Mouse (Mus musculus): Measurements from ENCODE around the gene Park7. TPM values are rescaled to one million over a fixed set of nuclear protein-coding genes. Genes with fewer than 3 reads are reported as not detected.

Gene Park7
- total RNA-seq, 4 experiments from 2014 or later = 239 to 338 (median 269) TPM

DNA sequence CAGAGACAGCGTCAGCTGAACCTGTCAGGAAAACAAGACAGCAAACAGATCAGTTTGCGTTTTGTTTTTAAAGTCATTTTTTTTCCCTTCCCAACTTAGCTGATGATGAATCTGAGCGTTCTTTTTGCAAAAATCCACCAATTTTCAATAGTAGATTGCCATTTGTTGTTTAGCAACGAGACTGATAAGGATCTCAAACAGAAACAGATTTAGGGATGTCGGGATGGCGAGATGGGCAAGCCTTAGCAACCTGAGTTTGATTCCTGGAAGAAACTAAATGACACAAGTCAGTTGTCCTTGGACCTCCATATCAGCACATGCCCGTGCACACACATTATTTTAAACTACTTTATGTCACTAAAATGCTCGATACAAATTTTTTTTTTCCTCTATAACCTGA is 41.6 kb downstream of the Park7 start:
- no peak for DNase-seq

DNA sequence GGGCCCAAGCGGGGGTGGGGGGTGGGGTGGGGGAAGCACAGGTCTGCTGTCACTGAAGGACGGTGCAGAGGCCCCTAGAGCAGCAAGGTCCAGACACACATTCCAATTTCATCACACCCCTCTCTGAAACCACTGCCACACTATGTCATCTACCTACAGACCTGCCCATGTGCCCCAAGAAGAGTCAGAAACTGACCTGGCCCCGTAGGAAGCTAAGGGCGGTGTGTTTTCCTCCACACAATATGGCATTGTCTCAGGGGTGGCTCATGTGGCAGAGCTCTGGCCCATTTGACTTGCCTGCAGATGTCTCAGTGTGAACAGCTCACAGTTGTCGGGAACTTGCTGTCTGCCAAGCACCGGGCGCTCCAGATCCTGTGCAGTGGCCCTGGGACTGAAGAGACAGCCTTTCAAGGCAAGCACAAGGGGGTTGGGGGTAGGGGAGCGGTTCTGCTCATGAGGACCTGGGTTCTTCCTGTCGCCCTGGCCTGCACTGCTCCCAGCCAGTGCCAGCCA is 42.0 kb downstream of the Park7 start:
- DNase-seq = peak; percentile 53

DNA sequence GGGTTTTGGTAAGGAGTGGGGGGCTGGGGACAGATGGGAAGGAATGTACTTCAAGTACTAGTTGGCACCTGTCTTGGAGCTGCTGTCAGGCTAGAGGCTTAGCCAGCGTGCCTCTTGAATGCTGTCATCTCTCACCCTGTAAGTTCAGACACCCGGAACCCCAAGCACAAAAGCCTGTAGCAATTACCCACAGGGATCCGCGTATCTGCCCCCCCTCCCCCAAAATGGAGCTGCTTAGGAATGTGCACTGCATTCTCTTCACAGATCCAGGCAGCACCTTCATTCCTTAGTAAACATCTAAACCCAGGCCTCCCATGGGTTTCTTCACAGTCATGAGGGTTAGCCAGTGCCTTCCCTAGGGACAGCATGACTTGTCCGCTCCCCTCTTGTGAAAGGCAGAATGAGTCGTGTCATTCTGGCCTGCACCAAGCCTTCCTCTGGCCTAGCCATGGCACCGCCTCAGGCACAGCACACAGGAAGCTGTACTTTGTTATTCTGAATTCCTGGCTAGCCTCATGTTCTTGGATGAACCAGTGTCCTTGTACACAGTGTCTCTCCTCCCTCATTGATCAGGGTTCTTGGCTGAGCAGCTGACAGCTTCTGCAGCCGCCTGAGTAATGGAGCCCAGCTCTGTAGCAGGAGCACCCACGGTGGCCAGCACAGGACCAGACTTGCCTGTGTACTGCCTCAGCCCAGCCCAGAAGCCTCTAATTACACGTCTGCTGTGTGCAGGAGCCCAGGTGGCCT is 42.7 kb downstream of the Park7 start:
- peak; percentile 83 for DNase-seq

DNA sequence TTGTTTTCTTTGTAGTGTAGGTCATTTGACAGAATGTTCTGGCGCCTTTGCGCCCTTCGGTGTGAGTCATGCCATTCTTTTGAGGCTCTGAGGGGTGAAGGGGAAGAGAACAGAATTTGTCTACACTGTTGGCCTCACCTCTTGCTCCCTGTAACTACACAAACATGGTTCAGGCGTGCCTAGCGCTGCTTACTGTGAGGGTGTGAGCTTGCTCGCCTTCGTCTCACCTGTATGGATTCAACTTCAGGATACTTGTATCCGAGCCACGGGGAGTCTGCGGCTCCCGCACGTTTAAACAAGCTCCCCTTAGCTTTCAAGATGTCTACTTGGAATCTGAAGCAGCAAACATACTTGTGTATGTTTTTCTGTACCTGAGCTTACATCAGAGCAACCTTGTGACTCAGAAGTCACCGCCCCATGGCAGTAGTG is 43.3 kb downstream of the Park7 start:
- peak; percentile 20 for DNase-seq

DNA sequence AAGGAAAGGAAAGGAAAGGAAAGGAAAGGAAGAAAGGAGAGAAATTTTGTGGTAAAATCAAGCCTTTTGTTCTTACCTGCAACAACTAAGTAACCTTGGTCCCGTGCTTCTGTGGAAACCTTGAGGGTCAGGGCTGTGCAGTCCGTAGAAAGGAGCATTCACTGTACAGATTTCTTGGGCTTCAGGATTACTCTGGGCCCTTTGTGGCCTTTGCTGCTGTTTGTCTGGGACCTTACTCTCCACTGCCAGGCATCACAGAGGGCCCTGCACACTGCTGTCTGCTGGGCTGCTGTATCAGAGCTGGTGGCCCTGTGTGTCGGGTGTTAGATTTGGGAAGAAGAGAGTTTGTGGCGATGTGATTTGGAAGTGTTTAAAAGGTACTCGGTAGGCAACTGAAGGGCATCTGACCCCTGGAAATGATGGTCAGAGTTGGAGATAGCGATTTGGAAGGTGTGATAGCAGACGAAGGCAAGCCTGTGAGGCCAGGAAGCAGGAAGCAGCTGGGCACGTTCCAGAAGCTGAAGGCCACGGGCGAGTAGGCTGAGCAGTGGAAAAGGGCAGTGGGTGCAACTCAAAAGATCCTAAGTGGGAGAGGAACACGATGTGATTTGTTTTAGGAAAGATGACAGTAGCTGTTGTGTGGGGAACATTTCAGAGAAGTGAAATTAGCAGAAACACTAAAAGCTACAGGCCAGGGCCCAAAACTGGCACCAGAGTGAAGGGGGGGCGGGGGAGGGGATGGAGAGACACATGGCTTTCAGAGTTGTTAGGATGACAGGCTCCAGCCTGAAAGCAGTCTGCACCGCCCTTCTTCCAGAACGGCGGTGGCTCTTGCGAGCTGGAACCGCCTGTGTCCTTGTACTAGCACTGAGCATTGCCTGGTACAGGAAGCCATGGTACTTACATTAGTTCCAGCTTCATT is 44.7 kb downstream of the Park7 start:
- peak; percentile 63 for DNase-seq

DNA sequence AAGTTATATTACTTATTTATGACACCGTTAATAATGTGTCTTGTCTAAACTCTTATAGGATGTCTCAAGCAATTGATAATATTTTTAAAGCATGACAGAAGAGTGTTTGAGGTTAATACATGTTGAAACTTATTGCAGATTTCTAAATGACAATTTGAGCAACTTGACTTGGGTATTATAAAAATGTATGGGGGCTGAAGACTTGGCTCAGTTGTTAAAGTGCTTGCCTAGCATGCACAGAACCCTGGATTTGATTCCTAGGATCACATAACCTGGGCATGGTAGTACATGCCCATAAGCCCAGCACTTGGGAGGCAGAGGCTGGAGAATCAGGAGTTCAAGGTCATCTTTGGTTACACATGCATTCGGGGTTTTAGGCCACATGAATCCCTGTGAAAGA is 45.4 kb downstream of the Park7 start:
- no peak for DNase-seq

DNA sequence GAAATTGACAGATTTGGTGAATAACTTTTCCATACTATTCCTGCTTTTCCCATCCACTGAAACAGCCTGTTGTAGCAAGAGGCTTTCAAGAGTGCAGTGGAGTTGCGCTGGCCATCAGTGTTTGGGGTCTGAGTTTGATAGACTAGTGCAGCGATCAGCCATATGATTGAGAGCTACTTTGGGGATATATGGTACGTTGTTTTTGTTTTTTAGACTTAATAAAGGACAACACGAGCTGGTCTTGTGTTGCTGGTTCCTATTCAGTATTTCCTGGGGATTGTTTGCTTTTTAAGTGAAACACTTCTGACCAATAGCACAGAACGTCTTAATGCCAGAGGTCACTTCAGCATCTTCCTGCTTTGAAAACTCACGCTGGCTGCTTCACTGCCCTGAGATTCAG is 46.1 kb downstream of the Park7 start:
- no peak for DNase-seq

DNA sequence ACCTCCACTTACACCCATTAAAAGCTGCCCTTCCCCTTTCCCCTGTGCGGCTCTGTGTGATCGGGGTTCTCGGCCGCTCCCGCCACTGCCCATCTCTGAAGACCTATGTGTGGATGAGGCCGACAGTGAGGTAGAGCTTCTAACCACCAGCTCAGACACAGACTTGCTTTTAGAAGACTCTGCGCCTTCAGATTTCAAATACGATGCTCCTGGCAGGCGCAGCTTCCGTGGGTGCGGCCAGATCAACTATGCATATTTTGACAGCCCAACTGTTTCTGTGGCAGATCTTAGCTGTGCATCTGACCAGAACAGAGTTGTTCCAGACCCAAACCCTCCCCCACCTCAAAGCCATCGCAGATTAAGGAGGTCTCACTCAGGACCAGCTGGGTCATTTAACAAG is 47.7 kb downstream of the Park7 start:
- no peak for DNase-seq

DNA sequence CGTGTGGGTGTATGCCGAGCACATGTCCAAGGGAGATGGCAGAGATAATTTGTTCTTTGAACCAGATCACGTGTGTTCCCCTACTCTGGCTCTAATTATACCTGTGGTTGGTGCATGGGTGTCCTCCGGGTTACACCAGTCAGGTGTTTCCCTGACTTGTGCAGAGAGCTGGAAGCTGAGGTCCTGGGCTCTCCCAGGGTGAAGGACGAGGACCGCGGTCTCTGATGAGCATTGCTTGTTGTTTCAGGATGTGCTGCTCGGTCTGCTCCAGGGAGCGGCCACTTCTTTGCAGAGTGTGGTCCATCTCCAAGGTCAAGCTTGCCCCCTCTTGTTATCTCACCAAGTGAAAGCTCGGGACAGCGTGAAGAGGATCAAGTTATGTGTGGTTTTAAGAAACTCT is 48.2 kb downstream of the Park7 start:
- no peak for DNase-seq

DNA sequence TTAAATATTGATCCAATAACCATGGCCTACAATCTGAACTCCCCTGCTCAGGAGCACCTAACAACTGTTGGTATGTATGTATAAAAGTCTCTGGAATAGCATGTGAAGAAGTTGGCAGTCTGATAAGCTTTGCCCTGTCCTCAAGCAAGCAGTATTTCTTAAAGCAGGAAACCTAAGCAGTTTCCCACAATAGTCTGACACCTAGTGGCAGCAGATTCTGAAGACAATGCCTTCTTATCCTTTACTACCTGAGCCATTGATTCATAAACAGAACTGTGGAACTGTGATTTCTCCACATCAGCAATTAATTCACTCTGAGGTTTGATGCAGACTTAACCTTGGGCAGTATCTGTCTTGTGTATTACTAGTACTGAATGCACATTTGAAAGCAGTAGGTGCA is 48.9 kb downstream of the Park7 start:
- DNase-seq = no peak

DNA sequence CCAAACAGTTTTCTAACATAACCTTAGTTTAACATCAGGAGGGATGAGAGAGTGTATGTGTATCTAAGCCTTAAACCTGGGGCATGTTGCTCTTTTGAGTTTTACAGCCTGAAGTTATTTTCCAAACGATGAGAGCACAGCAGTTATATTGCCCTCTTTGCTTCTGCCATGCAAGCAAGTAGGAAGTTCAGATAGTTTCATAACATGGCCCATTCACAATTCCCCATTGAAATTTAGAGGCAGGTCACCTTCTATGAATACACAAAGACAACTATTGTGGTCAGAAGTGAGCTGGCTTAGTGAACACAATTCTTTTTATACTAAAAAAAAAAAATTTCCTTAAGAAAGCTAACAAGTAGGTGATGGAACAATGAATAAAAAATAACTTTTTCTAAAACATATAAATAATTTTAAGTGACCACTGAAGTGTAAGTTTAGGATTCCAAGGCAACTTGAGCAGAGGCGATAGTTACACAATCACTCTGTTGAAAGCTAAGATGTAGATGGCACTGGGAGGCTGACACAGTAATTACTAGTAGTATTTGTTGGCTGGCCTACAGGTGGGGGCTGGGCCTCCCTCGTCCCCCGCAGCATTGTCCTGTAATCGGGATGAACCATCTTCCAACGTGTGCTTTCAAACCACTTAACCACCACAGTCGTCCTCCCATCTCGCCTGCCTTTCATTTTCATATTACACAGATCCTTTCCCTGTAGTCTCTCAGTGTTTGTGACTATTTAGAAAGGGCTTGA is 51.4 kb downstream of the Park7 start:
- DNase-seq = no peak

DNA sequence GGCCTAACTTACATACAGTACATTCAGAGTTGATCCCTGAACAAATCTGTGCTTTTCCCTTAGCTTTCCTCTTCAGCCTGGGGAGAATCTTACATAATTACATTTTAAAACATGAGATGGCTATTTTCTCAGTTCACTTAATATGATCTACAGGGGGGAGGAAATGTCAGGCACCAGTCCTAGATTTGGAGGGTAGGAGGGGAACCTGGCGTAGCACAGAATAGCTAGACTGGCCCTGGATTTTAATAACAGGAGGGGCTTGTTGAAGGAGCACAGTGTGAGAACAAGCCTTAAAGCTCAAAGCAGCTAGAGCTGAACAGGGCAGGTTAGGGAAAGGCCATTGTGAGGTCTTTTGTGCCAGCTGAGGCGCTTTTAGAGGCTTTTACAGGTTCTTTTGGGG is 53.1 kb downstream of the Park7 start:
- no peak for DNase-seq

DNA sequence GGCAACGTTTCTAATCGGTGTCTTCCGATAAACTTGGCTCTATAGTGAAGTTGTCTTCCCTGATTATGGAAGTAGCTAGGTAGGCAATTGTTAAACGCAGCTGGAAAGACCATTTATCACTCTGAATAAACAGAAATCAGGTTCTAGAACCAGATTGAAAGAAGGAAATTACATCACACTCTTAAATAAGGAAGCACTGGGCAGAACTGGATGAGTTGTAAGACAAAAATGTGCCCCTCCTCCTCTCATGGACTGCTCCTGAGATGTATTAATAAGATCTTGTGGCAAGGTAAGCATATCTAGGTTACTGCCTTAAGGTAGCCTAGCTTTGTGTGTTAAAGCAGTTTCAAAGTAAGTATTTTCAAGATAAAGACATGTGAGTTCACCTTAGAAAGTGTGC is 53.7 kb downstream of the Park7 start:
- no peak for DNase-seq

DNA sequence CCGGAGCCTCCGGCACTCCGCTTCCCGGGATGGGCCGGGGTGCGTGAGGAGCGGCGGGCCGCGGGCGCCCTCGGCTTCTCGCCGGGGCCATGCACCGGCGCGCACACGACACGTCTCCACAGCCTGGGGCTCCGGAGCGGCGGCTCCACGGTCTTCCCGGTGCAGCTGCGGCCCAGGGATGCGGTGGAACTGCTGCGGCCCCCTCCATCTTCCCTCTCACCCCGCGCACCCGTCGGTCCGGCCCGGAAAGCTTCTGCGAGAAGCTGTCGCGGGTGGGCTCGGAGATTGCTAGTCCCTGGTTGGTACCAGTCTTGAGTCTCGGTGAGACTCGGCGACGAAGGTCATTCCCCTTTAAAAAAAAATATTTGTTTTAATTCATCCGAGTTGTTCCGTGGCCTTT is 58.9 kb downstream of the Park7 start:
- no peak for DNase-seq

DNA sequence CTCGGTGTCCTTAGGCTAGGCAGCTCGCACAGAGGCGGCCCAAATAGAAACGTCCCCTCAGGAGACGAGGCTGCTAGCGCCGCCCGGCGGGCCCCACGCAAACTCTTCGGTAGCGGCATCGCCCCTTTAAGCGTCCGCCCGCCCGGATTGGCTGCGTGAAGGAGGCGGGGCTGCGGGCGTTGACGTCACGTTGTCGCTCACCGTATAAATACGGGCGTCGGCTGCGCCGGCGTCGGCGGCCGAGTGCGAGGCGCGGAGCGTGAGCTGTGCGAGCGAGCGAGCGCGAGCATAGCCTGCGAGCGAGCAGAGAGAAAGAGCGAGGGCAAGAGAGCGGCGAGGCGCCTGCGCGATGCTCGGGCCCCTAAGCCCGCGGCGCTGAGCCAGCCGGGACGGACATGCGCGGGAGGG is 59.4 kb downstream of the Park7 start:
- DNase-seq = peak; percentile 90

DNA sequence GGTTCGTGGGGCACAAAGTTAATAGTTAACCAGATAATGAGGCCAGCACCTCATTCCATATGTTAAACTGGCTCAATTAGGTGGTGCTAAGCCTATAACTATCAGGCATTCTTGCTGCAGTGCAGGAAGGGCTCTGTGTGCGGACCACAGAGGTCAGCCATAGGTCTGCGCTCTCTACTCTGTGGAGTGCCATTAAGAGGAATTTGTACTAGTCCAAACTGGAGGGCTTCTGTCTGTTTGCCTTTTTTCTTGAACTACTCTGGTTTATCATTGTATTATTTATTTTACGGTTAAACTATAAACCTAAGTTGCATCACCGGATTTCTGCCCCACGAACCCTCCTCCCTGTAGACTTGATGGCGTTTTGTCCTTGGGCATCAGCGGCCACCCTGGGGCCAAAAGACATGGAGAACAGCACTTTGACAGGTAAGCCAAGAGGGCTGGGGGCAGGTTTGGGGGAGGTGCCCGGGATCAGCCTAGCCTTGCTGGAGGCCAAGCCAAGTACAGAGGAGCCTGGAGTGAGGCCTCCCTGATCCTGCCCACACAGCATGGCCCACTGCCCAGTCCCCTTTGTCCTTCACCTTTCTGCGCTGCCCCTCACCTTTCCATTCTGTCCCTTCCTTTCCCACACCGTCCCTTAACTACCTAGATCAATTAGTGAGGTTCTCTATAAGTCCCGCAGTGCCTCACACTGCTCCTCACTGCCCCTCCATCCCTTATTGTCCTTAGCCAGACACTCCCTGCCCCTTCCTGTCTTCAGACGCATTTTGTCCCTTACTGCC is 60.4 kb downstream of the Park7 start, which contains the start of gene Errfi1:
TSS of gene Errfi1 (plus strand) at position 240 of the 782 bp plus-strand sequence.
- DNase-seq = no peak

DNA sequence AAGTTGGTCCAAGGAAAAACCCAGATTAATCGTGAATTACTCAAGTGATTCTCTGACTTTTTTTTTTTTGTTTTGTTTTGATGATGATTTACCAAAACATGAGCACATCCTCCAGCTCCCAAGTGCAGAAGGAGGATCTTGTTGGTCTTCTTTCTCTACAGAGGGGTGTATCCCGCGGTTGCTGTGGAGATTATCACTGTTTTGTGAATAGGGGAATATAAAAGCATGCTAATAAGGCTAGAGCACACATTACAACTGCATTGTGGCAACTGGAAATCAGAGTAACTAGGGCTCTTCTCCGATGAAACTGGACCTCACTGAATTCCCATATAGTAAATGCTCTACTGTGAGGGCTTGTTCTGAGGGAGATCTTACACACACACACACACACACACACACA is 61.8 kb downstream of the Park7 start:
- no peak for DNase-seq

DNA sequence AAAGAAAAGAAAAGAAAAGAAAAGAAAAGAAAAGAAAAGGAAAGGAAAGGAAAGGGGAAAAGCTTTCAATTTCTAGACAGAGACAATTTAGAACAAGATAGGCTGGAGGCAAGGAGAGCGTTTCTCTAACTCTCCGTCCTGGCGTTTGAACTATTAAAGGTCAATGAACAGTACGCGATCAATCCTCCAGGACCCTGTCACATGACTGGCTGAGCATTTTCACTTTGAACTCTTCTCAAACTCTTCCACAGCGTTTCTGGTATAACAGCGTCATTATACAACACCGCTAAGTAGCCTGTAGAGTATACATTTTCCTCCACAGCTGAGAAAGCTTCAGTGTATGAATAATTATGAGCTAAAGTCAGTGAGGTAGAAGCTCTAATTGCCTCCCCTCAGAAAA is 62.2 kb downstream of the Park7 start:
- DNase-seq = no peak

DNA sequence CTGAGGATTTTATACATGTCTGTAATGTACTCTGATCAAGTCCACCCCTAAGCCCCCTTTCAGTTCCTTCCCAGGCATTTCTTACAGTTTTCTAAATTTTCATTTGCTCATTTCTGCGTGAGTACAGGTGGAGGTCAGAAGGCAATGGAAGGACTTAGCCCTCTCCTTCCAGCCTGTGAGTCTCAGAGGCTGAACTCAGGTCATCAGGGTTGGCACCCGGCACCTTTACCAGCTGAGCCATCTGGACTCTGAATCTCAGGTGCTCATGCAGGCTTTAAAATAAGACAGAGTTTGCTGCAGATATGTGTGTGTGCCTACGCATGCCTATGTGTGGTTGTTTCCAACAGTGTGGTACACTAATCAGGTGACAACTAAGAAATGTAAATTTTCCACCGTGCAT is 63.3 kb downstream of the Park7 start:
- no peak for DNase-seq

DNA sequence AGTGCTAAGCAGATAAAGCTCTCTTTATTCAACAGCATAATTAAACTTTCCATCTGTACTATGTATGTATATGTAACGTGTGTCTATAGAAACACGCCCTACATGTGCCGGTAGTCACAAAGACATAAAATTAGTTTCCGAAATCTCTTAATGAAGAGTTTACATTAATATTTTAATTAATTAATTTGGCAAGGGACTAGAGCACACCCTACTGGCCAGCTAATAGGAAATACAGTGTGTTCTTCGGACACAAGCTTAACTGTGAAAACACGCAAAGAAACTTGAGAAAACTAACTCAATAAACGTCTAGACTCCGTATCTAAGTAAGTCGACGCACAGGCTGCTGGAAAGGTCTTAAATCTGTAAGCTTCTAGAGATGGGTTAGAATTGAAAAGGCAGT is 64.3 kb downstream of the Park7 start:
- no peak for DNase-seq
